Mouse (Mus musculus): ENCODE results near the gene Rad51d.

DNA sequence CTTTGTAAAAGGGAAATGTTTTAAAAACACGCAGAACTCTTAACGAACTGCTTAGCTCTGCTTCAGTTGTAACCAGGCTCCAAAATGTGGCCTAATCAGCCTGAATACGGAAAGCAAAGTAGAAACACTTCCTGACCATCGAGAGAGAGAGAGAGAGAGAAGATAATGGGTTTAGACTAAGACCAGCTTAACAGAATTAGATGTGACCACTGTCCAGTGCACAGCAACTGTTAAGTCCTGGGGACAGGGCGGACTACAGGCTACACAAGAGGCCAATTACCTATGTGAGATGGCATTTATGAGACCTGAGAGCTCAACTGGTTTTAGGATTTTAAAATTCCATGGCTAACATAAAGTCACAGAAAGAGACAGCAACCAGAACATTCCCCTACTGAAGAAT is 22.5 kb downstream of the Rad51d start:
- TF ChIP-seq POLR2A (IDR thresholded peaks at IDR 0.05; ENCODE audit: extremely low read depth, insufficient read depth, low read length) (no peak), CTCF (IDR thresholded peaks at IDR 0.05; ENCODE audit: low read depth, low read length) (no peak)

All from liver, adult 2 months (tissue).